Mouse (Mus musculus): ENCODE measurements at regions not wholly inside any gene's neighbourhood (a gene's known extent, or its start where the extent isn't known, plus 50 kb on each side); places are given as distances from the start of the nearest gene placed in this dataset.

DNA sequence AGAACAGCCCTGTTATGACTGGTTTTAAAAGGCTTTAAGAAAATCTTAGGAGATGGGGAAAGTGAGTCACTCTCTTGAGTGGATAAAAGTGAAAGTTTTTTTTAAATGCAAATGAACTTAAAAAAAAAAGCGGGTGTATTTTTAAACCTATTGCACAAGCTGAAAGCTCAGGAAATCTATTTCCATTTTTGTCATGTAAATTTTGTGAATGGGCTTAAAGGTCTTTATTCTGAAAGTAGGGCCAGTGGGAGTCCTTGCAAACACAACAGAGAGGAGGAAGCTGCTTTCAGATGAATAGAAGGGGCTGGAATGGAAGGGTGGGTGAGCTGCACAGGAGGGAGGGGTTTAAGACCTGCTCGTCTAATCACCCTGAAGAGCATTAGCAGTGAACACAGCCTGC is 62.9 kb downstream of the Fam84a start:
- 38% methylated on average over 2 of the region's 2 CpGs for WGBS
- no peak for ATAC-seq (ENCODE audit: low FRiP score, low TSS enrichment)
- H3K27me3 ChIP-seq (ENCODE audit: control insufficient read depth, insufficient read depth, low read length), result no peaks in the 10 kb centered on the region

GRCm38 (mm10) chr12:14082771-14083170 is 69.1 kb downstream of the Fam84a start:
- 89% methylated on average over 3 of the region's 3 CpGs for WGBS
- ATAC-seq (ENCODE audit: low FRiP score, low TSS enrichment), result no peak
- no peak overlapping the region for H3K27ac ChIP-seq (ENCODE audit: low read depth, low read length)

More for the DNA sequence above, 62.9 kb downstream of the Fam84a start:
- Histone ChIP-seq H3K4me2 (replicated peaks; ENCODE audit: low read depth, low read length) (no peak overlapping the region), H3K36me3 (ENCODE audit: control insufficient read depth, insufficient read depth, low read length) (no peaks in the 10 kb centered on the region), H3K27ac (ENCODE audit: low read depth, low read length) (no peak overlapping the region), H3K9me3 (ENCODE audit: control insufficient read depth, low read length) (no peaks in the 10 kb centered on the region), H3K4me1 (ENCODE audit: control insufficient read depth, insufficient read depth, low read length) (no peaks in the 10 kb centered on the region), H3K4me3 (ENCODE audit: low read length) (no peak overlapping the region), H3K9ac (ENCODE audit: low read depth, low read length) (no peak overlapping the region)

DNA sequence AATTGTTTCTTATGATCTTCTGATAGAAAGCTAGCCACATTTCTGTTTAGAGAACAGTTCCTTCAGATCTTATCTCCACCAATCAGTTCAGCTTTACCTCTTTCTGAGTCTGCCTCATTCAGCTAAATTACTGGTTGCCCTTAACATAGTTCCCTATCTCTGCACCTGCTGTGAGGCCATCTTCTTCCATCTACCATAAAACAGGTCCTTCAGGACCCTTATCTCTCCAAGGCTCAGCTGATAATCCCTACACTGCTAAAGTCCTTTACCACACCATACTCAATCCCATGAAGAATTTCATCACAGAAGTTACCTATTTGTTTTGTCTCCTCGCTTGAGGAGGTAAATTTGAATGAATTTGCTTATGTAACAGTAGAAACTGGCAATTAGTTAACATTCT is 72.0 kb downstream of the Fam84a start:
- Histone ChIP-seq H3K4me3 (ENCODE audit: low read length) (no peak overlapping the region), H3K4me1 (ENCODE audit: control insufficient read depth, insufficient read depth, low read length) (no peaks in the 10 kb centered on the region), H3K4me2 (replicated peaks; ENCODE audit: low read depth, low read length) (no peak overlapping the region), H3K9ac (ENCODE audit: low read depth, low read length) (no peak overlapping the region), H3K27ac (ENCODE audit: low read depth, low read length) (no peak overlapping the region), H3K36me3 (ENCODE audit: control insufficient read depth, insufficient read depth, low read length) (no peaks in the 10 kb centered on the region), H3K27me3 (ENCODE audit: control insufficient read depth, insufficient read depth, low read length) (no peaks in the 10 kb centered on the region), H3K9me3 (ENCODE audit: control insufficient read depth, low read length) (no peaks in the 10 kb centered on the region)
- no peak for ATAC-seq (ENCODE audit: low FRiP score, low TSS enrichment)
- WGBS, result 86% methylated on average over 1 of the region's 1 CpGs

More at GRCm38 (mm10) chr12:14082771-14083170, 69.1 kb downstream of the Fam84a start:
- H3K4me3 ChIP-seq (ENCODE audit: low read length), result no peak overlapping the region
- no peaks in the 10 kb centered on the region for H3K27me3 ChIP-seq (ENCODE audit: control insufficient read depth, insufficient read depth, low read length)
- no peaks in the 10 kb centered on the region for H3K4me1 ChIP-seq (ENCODE audit: control insufficient read depth, insufficient read depth, low read length)
- H3K9ac ChIP-seq (ENCODE audit: low read depth, low read length), result no peak overlapping the region
- no peaks in the 10 kb centered on the region for H3K9me3 ChIP-seq (ENCODE audit: control insufficient read depth, low read length)
- H3K36me3 ChIP-seq (ENCODE audit: control insufficient read depth, insufficient read depth, low read length), result no peaks in the 10 kb centered on the region
- H3K4me2 ChIP-seq (replicated peaks; ENCODE audit: low read depth, low read length), result no peak overlapping the region

DNA sequence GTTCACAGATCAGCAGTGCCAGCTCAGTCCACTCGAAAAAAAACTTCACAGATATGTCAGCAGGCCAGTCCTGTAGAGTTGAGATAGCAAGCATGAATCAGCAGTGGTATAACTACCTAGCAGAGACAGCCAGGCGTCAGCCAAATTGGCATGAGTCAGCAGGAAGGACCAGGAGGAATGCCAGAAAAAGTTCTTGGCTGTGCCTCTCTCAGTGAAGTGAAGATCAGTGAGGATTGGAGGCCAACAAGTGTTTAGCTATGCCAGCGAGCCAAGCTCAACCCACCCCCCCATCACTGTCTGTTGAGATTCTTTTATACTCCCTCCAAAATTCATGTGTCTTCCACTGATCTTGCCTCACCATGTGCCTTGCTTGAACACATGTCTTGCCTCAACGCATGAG is 82.8 kb downstream of the Fam84a start:
- H3K4me1 ChIP-seq (ENCODE audit: control insufficient read depth, insufficient read depth, low read length), result no peaks in the 10 kb centered on the region
- no peak overlapping the region for H3K4me2 ChIP-seq (replicated peaks; ENCODE audit: low read depth, low read length)
- no peaks in the 10 kb centered on the region for H3K27me3 ChIP-seq (ENCODE audit: control insufficient read depth, insufficient read depth, low read length)
- 84% methylated on average over 4 of the region's 4 CpGs for WGBS
- H3K27ac ChIP-seq (ENCODE audit: low read depth, low read length), result no peak overlapping the region
- ATAC-seq (ENCODE audit: low FRiP score, low TSS enrichment), result no peak
- H3K9ac ChIP-seq (ENCODE audit: low read depth, low read length), result no peak overlapping the region
- H3K4me3 ChIP-seq (ENCODE audit: low read length), result no peak overlapping the region
- H3K36me3 ChIP-seq (ENCODE audit: control insufficient read depth, insufficient read depth, low read length), result no peaks in the 10 kb centered on the region
- no peaks in the 10 kb centered on the region for H3K9me3 ChIP-seq (ENCODE audit: control insufficient read depth, low read length)

GRCm38 (mm10) chr12:14065401-14065800 is 86.5 kb downstream of the Fam84a start:
- H3K9me3 ChIP-seq (ENCODE audit: control insufficient read depth, low read length), result no peaks in the 10 kb centered on the region
- 55% methylated on average over 3 of the region's 3 CpGs for WGBS
- no peak overlapping the region for H3K4me2 ChIP-seq (replicated peaks; ENCODE audit: low read depth, low read length)
- no peaks in the 10 kb centered on the region for H3K36me3 ChIP-seq (ENCODE audit: control insufficient read depth, insufficient read depth, low read length)
- no peak overlapping the region for H3K4me3 ChIP-seq (ENCODE audit: low read length)
- no peaks in the 10 kb centered on the region for H3K4me1 ChIP-seq (ENCODE audit: control insufficient read depth, insufficient read depth, low read length)
- H3K27me3 ChIP-seq (ENCODE audit: control insufficient read depth, insufficient read depth, low read length), result no peaks in the 10 kb centered on the region
- no peak overlapping the region for H3K9ac ChIP-seq (ENCODE audit: low read depth, low read length)
- H3K27ac ChIP-seq (ENCODE audit: low read depth, low read length), result no peak overlapping the region
- ATAC-seq (ENCODE audit: low FRiP score, low TSS enrichment), result no peak

DNA sequence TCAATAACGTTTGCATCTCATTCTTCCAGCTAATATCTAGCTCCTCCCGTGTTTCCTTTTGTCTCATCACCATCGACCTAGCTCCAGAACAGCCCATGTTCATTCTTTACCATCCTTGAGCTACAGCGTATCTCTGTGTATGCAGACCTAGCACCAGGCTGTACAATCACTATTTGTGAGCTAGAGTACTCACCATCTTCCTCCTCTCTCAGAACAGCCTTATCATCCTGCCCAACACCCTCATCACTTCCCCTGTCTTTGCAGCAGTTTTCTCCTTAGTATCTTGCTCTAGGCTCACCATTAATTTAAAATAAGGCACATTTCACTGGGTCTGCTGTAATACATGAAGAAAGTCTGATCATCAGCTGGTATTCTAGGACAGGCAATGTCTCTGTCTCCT is 88.6 kb downstream of the Fam84a start:
- Histone ChIP-seq H3K27me3 (ENCODE audit: control insufficient read depth, insufficient read depth, low read length) (no peaks in the 10 kb centered on the region), H3K4me3 (ENCODE audit: low read length) (no peak overlapping the region), H3K4me2 (replicated peaks; ENCODE audit: low read depth, low read length) (no peak overlapping the region), H3K9me3 (ENCODE audit: control insufficient read depth, low read length) (no peaks in the 10 kb centered on the region), H3K4me1 (ENCODE audit: control insufficient read depth, insufficient read depth, low read length) (no peaks in the 10 kb centered on the region), H3K9ac (ENCODE audit: low read depth, low read length) (no peak overlapping the region), H3K27ac (ENCODE audit: low read depth, low read length) (no peak overlapping the region), H3K36me3 (ENCODE audit: control insufficient read depth, insufficient read depth, low read length) (no peaks in the 10 kb centered on the region)
- no peak for ATAC-seq (ENCODE audit: low FRiP score, low TSS enrichment)
- WGBS, result 87% methylated on average over 4 of the region's 4 CpGs

DNA sequence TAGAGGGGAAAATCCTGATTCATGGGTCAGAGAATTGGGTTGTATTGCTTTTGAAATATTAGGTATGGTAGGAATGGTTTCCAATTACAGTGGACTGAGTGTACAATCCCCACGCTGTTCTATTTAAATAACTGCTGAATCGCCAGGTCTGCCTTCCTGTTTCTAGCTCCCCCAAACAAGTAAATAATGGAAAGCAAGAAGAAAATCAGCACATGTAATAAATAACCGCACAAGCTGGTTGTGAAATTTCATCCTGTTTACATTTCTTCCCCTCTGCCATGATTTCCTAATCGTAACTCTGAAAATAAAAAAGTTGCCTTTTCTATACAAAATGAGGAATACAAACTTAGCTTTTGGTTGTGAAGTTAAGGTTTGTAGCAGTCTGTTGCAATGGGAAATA is 95.7 kb downstream of the Fam84a start:
- Histone ChIP-seq H3K36me3 (ENCODE audit: control insufficient read depth, insufficient read depth, low read length) (no peaks in the 10 kb centered on the region), H3K27ac (ENCODE audit: low read depth, low read length) (no peak overlapping the region), H3K4me2 (replicated peaks; ENCODE audit: low read depth, low read length) (no peak overlapping the region), H3K4me3 (ENCODE audit: low read length) (no peak overlapping the region), H3K9me3 (ENCODE audit: control insufficient read depth, low read length) (no peaks in the 10 kb centered on the region), H3K9ac (ENCODE audit: low read depth, low read length) (no peak overlapping the region), H3K27me3 (ENCODE audit: control insufficient read depth, insufficient read depth, low read length) (no peaks in the 10 kb centered on the region), H3K4me1 (ENCODE audit: control insufficient read depth, insufficient read depth, low read length) (no peaks in the 10 kb centered on the region)
- WGBS, result 41% methylated on average over 4 of the region's 4 CpGs
- no peak for ATAC-seq (ENCODE audit: low FRiP score, low TSS enrichment)

DNA sequence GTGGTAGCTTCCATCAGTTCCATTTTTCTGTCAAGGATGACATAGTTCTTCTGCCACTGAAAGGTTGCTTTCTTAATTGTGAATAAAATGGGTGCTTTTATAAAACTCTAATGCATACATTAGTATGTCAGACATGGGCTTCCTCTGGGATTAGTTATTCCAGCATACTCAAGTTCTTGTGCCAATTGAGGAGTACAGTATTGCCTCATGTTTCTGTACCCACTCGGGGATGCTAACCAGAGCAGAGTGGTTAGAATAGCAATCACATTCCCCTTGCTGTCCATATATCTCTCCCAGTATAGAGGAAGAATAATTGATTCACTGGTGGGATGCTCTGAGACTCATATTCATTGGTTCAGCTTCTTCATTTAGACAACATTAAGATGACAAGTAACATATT is 119.5 kb downstream of the Fam84a start:
- Histone ChIP-seq H3K27ac (ENCODE audit: low read depth, low read length) (no peak overlapping the region), H3K27me3 (ENCODE audit: control insufficient read depth, insufficient read depth, low read length) (no peaks in the 10 kb centered on the region), H3K9ac (ENCODE audit: low read depth, low read length) (no peak overlapping the region), H3K9me3 (ENCODE audit: control insufficient read depth, low read length) (no peaks in the 10 kb centered on the region), H3K36me3 (ENCODE audit: control insufficient read depth, insufficient read depth, low read length) (no peaks in the 10 kb centered on the region), H3K4me2 (replicated peaks; ENCODE audit: low read depth, low read length) (no peak overlapping the region), H3K4me3 (ENCODE audit: low read length) (no peak overlapping the region), H3K4me1 (ENCODE audit: control insufficient read depth, insufficient read depth, low read length) (no peaks in the 10 kb centered on the region)
- ATAC-seq (ENCODE audit: low FRiP score, low TSS enrichment), result no peak
- WGBS, result 80% methylated on average over 1 of the region's 1 CpGs

- H3K4me3 ChIP-seq (ENCODE audit: low read length), result no peak overlapping the region
- no peak overlapping the region for H3K27ac ChIP-seq (ENCODE audit: low read depth, low read length)
- H3K9ac ChIP-seq (ENCODE audit: low read depth, low read length), result no peak overlapping the region
- H3K36me3 ChIP-seq (ENCODE audit: control insufficient read depth, insufficient read depth, low read length), result no peaks in the 10 kb centered on the region
- no peak overlapping the region for H3K4me2 ChIP-seq (replicated peaks; ENCODE audit: low read depth, low read length)
- H3K4me1 ChIP-seq (ENCODE audit: control insufficient read depth, insufficient read depth, low read length), result no peaks in the 10 kb centered on the region
- ATAC-seq (ENCODE audit: low FRiP score, low TSS enrichment), result no peak
- H3K27me3 ChIP-seq (ENCODE audit: control insufficient read depth, insufficient read depth, low read length), result no peaks in the 10 kb centered on the region
- H3K9me3 ChIP-seq (ENCODE audit: control insufficient read depth, low read length), result no peaks in the 10 kb centered on the region
Observed at GRCm38 (mm10) chr12:14015271-14015670, 136.6 kb downstream of the Fam84a start.

DNA sequence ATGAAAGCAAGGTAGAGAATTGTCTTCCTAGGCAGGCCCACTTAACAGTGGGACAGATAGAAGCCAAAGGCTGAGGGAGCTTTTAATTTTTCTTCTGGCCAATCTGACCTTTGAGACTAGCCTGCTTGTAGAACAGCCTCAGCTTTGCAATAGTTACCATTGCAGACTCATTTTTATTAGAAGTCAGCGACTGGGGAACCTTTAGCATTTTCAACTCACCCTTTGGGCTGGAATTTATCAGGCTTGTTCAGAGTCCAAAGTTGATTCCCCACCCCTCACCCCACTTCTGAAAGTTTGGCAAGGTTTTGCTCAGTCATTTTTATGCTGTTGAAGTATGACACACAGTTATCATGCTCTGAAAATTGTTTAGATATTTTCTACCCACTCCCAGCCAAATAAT is 145.9 kb downstream of the Fam84a start:
- Histone ChIP-seq H3K9me3 (ENCODE audit: control insufficient read depth, low read length) (no peaks in the 10 kb centered on the region), H3K36me3 (ENCODE audit: control insufficient read depth, insufficient read depth, low read length) (no peaks in the 10 kb centered on the region), H3K27ac (ENCODE audit: low read depth, low read length) (no peak overlapping the region), H3K27me3 (ENCODE audit: control insufficient read depth, insufficient read depth, low read length) (no peaks in the 10 kb centered on the region), H3K4me1 (ENCODE audit: control insufficient read depth, insufficient read depth, low read length) (no peaks in the 10 kb centered on the region), H3K4me3 (ENCODE audit: low read length) (no peak overlapping the region), H3K4me2 (replicated peaks; ENCODE audit: low read depth, low read length) (no peak overlapping the region), H3K9ac (ENCODE audit: low read depth, low read length) (no peak overlapping the region)
- 73% methylated on average over 1 of the region's 1 CpGs for WGBS
- no peak for ATAC-seq (ENCODE audit: low FRiP score, low TSS enrichment)

Measured in kidney, embryonic 14.5 days (tissue).